Mouse (Mus musculus) cerebellum, postnatal 36 days (tissue): Measurements from ENCODE around the gene Snrpd3.
"Not testable (repeated sequence)": the region's sequence is repeated elsewhere in the genome, so short reads cannot be mapped to it uniquely, and the experiment has no call there.

ENCODE experiments used
- DNase-seq, 2 experiments: peaks; one replicate each; pipeline ENCODE4 v3.0.0; 2021 to 2022; ENCODE audit warnings: mixed read lengths in 2 of 2

Gene Snrpd3

GRCm38 (mm10) chr10:75536123-75536522 lies 18.8 kb downstream of the Snrpd3 start:
- no peak for DNase-seq

DNA sequence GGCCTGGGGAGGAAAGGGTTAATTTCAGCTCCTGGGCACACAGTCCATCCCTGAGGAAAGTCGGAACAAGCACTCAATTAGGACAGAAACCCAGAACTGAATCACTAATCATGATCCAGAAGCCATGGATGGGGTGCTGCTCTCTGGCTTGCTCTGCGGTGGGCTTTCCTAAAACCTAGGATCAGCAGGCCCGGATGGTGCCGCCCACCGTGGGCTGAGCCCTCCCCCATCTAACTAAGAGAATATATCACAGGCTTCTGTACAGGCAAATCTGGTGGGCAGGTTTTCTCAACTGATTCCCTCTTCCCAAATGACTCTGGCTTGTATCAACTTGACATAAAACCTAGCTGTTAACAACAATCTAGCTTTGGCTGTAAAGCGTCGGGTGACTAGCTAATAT lies 30.6 kb downstream of the Snrpd3 start:
- DNase-seq = no peak

DNA sequence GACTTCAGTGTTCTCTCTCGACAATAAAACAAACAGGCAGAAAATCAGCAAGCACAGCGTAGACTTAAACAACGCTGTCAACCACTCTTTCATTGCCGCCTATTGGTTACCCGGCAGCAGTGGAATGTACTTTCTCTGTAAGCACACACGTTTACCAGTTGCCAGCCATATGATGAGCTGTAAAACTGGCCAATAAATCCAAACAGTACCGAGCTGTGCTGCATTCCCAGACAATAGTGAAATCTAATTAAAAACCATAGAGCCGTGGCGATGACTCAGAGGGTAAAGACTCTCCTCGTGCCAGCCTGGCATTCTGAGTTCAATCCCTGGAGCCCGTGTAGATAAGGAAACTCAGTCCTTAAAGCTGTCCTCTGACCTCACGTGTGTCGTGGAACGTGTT lies 31.1 kb downstream of the Snrpd3 start:
- no peak for DNase-seq

- DNase-seq = no peak
Observed at GRCm38 (mm10) chr10:75549886-75550285, 32.5 kb downstream of the Snrpd3 start.

DNA sequence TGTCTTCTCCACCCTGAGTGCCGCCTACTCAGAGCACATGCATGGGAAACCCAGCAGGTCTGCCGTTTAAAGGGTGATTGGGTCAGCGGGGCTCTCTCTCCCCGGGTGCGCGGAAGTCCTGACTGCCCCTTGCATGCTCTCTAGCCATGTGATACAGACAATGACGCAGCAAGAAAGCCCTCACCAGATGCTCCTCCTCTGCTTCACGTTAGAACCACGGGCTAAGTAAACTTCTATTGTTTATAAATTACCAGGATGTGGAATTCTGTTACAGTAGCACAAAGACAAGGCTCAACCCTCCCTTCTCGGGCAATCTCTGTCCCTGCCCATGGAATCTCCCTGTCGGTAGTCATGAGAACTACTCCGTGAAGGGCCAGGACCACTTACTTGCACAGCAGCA lies 33.8 kb downstream of the Snrpd3 start:
- no peak for DNase-seq

DNA sequence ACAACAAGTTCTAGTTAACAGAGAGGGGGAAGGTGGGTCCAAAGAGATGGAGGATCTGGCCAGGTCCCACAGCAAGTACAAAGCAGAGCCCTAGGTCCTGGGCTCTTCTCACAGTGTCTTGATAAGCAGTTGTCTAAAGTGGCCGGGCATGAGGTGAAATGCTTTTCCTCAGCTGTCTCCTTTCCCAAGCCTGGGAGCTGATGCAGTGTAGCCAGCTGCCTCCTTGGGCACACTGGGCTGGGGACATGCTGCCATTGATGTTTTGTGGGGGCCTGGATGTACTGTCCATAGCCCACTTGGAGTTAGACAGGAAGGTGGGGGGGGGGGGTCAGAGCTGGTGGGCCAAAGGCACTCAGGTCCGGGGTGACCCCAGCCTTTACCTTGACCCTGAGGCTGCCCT lies 34.8 kb downstream of the Snrpd3 start:
- no peak for DNase-seq

DNA sequence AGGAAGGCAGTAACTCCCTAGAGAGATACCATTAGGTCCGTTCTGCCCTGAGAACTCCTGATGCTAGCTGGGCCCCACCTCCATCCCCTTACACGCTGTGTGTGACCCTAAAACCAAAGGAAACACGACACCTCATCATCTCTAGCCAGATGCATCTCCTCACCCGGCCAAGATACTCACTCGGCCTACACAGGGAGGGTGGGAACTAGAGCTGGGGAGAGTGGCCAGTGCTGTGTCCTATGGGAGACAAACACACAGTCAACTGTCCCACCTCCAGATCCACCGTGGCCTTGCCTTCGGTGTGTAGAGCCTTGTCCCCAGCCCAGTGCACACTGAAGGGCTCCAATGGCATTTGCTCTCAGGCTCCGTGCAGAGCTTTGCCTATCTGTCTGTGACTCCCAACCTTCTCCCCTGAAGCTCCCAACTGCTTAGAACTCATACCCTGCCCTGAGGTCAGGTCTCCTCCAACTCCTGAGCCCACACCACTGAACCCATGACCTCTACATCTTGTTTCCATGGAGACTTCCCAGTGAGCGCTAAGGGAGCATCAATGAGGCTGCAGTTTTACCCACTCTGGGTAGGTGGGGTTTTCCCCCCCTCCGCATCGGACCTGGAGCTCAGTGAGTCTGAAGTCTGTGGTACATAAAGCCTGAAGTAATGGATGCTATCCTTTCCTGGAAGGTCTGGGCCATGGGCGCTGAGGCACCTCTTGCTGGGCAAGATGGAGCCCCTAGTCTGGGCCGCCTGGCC lies 35.5 kb downstream of the Snrpd3 start:
- no peak for DNase-seq

DNA sequence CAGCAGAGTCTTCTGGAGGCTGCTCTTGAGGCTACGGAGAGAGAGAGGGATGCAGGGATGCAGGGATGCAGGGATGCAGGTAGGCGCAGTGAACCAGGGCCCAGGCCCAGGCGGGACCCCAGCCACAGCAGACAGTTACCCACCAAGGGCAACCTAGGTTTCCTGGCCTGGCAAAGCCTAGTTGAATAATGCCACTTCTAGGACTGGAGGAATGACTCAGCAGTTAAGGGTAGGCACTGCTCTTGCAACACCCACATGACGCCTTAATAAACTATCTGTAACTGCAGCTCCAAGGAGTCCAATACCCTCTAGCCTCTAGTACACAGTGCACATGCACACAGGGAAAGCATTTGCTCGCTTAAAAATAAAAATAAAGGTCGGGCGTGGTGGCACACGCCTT lies 36.7 kb downstream of the Snrpd3 start:
- DNase-seq = no peak

DNA sequence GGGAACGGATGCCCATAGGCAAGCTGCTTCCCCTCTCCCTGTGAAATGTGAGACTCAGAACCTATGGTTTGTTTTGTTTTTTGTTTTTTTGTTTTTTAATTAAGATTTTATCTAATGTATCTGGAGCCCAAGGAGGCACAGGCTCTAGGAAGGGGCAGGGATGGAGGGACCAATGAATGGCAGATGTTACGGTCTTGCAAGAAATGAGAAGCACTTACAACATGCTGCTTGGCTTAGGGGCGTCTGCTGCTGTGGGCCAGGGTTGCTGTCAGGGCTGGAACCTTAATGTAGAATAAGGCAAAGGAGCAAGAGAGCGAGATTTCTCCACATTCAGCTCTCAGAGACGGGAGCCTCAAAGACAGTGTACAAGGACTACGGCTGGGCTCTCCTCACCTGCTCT lies 38.2 kb downstream of the Snrpd3 start:
- no peak for DNase-seq

- DNase-seq = peak; percentile 34 to 52
Observed at GRCm38 (mm10) chr10:75556026-75556425, 38.7 kb downstream of the Snrpd3 start.

- peak; percentile 75 to 79 for DNase-seq
Observed at GRCm38 (mm10) chr10:75558515-75558914, 41.2 kb downstream of the Snrpd3 start.

GRCm38 (mm10) chr10:75559041-75559675 lies 41.8 kb downstream of the Snrpd3 start:
- DNase-seq = peak in 1 of 2 experiments; percentile 53

DNA sequence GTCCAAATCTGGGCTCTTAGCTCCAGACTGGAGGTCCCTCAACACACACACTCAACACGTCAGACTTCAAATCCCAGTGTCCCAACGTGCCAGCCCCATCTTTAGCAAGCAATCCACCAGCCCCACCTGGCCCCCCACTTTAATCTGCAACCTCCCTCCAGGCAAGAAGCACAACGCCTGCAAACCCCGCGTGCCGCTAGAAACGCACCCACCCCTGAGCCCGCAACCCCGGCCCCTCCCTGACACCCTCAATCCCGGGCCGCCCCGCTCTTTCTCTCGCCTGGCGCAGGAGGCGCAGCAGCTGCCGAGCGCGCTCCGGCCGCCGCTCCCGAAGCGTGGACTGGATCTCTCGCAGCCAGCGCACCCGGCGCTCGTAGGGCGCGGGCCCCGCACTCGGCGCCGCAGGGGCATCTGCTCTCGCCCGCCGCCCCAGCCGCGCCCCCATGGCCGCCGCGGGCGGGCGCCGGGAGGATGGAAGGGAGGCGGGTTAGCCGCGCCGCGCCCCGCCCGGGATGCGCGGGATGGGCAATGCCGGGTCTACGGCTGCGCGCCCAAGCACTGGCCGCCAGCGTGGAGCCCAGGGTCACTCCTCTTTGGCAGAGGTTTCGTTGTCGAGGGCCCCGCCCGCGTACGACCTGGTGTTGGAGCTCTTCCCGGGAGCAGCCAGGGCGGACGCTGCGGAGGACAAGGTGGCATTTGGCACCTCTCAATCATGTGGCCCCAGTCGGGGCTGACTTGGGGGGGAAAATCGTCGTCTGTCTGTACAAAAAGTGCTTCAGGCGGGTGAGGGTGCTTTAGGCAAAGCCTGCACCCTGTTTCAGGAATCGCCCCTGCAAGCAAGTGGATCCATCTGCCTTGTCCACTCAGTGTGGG lies 42.6 kb downstream of the Snrpd3 start, which contains the start of gene Lrrc75b:
Gene Lrrc75b, minus strand, starts transcription at position 655 of the 873 bp plus-strand sequence.
- DNase-seq = peak; percentile 73 to 82

DNA sequence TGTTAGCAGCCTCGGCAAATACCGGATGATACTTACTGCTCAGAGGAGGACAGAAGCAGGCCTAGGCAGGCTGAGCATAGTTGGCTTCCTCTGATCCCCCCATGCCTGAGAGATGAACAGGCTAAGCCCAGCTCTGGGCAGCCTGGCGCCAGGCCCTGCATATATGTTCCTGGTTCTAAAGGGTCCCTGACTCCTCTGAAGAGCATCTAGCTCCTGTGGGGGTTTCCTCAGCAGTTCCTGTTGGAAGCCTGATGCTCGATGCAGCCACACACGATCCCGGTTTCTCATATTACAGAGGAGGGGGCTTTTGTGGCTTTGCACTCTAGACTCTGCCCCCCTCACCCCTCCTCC lies 43.2 kb downstream of the Snrpd3 start:
- DNase-seq = no peak

DNA sequence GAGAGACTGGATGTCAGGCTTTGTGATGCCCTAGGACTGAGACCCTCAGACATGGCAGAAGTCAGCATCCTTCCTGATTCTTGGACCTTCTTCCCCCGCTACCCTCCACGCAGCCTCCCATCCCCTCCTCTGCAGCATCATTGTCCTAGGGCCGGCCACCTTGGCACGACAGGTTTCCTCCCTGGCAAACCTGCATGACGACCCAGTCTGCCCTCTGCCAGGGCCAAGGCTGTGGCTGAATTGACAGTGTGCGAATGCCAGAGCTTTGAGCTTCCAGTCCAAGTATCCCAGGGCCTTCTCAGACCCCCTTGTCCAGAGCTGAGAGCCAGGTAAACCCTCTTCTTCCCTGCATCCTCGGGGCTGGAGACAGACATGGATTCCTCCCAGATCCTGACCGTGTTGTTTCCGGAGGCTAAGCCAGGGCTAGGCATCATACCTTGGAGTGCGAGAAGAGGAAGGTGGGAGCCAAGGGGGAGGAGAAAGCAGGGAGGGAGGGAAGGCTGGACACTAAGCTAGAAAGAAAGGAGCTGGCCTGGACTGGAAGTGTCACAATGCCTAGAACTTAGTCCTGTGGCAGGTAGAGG lies 43.8 kb downstream of the Snrpd3 start, which contains the start of gene Ggt1:
Gene Ggt1, plus strand, starts transcription at position 534 of the 584 bp plus-strand sequence.
- peak in 1 of 2 experiments; percentile 31 for DNase-seq

- no peak for DNase-seq
Observed at GRCm38 (mm10) chr10:75562596-75562995, 45.2 kb downstream of the Snrpd3 start.

GRCm38 (mm10) chr10:75564687-75565265 lies 47.4 kb downstream of the Snrpd3 start:
- no peak for DNase-seq

- DNase-seq = no peak
Observed at GRCm38 (mm10) chr10:75565436-75565835, 48.1 kb downstream of the Snrpd3 start.

GRCm38 (mm10) chr10:75565906-75566305 lies 48.6 kb downstream of the Snrpd3 start:
- no peak for DNase-seq

- DNase-seq = no peak
Observed at GRCm38 (mm10) chr10:75566321-75566720, 49.0 kb downstream of the Snrpd3 start.

DNA sequence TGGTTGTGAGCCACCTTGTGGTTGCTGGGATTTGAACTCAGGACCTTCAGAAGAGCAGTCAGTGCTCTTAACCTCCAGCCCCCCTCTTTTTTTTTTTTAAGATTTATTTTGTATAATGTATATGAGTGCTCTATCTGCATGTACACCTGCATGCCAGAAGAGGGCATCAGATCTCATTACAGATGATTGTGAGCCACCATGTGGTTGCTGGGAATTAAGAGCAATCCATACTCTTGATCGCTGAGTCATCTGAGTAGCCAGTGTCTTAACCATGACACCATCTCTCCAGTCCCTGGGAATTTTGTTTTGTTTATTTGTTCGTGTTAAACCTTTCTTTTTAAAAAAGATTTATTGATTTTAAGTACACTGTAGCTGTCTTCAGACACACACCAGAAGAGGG lies 49.4 kb downstream of the Snrpd3 start:
- DNase-seq = not testable (repeated sequence)

DNA sequence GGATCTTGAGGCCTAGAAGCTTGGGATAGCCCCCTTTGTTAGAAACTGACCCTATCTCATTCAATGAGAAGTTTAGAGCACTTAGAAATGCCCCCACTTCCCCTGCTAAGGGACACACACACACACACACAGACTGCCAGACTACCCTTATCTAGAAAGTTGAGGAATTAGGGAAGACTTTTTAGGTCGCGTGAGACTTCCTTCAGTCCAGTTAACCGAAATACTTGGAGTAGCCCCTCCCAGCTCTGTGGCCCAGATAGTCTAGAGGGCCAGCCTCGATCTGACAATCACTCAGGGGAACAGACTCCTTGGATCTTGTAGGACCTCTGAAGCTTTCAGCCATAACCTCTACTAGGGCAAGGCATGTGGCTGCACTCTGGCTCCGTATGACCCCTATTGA lies 50.7 kb downstream of the Snrpd3 start:
- DNase-seq = no peak

GRCm38 (mm10) chr10:75568441-75568840 lies 51.1 kb downstream of the Snrpd3 start:
- no peak for DNase-seq
